Mouse (Mus musculus) hindbrain, embryonic 16.5 days (tissue): ENCODE measurements around the gene Fbxo40. TPM values are rescaled to one million over a fixed set of nuclear protein-coding genes. Genes with fewer than 3 reads are reported as not detected.

Experiments used
- ATAC-seq: fragments of 200-750 bp; cut with Nextera tagmentation; 2 replicates; pipeline ENCODE4 v1.8.0; 2017; ENCODE audit warnings: moderate TSS enrichment, moderate library complexity
- H3K27ac ChIP-seq: fragments of 300-500 bp; sonication (generic); 2 replicates; pipeline ENCODE4 v1.5.1; 2014; ENCODE audit warnings: low read depth, mild to moderate bottlenecking, control low read depth, low read length, moderate library complexity
- H3K27me3 ChIP-seq: fragments of 300-500 bp; sonication (generic); replicated peaks from 2 replicates; pipeline ENCODE4 v1.6.1; 2014; ENCODE audit warnings: low read length; ENCODE audit not compliant: control insufficient read depth, insufficient read depth
- H3K36me3 ChIP-seq: fragments of 300-500 bp; sonication (generic); 2 replicates; pipeline ENCODE4 v1.6.1; 2014; ENCODE audit warnings: mild to moderate bottlenecking, low read length, moderate library complexity, mixed read lengths; ENCODE audit not compliant: control insufficient read depth, insufficient read depth
- H3K4me1 ChIP-seq: fragments of 300-500 bp; sonication (generic); 2 replicates; pipeline ENCODE4 v1.6.1; 2014; ENCODE audit warnings: low read depth, low read length; ENCODE audit not compliant: control insufficient read depth, insufficient read depth
- H3K4me2 ChIP-seq: fragments of 300-500 bp; sonication (generic); 2 replicates; pipeline ENCODE4 v1.6.1; 2014; ENCODE audit warnings: mild to moderate bottlenecking, low read length, control low read depth, moderate library complexity
- H3K4me3 ChIP-seq: fragments of 300-500 bp; sonication (generic); 2 replicates; pipeline ENCODE4 v1.5.1; 2014; ENCODE audit warnings: mild to moderate bottlenecking, low read length, control low read depth, moderate library complexity
- H3K9ac ChIP-seq: fragments of 300-500 bp; sonication (generic); 2 replicates; pipeline ENCODE4 v1.6.1; 2014; ENCODE audit warnings: low read depth, mild to moderate bottlenecking, control low read depth, low read length, moderate library complexity
- H3K9me3 ChIP-seq: fragments of 300-500 bp; sonication (generic); 2 replicates; pipeline ENCODE4 v1.6.1; 2014; ENCODE audit warnings: mild to moderate bottlenecking, low read length, moderate library complexity; ENCODE audit not compliant: control insufficient read depth
- WGBS: fragments of 180-500 bp; shearing (Covaris S2); extraction: QIAGEN DNeasy Blood & Tissue Kit; methylation state at CpG from one replicate; pipeline ENCODE4 v1.1.7; 2014; 5-methylcytosine and 5-hydroxymethylcytosine counted together
- polyA plus RNA-seq: library from polyadenylated mRNA; unstranded; fragments of >200 nt; fragmentation: Nextera tagmentation; extraction: Ambion mirVana; gene quantifications from 2 replicates; pipeline ENCODE4 v1.2.1, GENCODE M21; 2015

Gene Fbxo40
- polyA plus RNA-seq, 1 experiment from 2014 or later, result 0.06 TPM

DNA sequence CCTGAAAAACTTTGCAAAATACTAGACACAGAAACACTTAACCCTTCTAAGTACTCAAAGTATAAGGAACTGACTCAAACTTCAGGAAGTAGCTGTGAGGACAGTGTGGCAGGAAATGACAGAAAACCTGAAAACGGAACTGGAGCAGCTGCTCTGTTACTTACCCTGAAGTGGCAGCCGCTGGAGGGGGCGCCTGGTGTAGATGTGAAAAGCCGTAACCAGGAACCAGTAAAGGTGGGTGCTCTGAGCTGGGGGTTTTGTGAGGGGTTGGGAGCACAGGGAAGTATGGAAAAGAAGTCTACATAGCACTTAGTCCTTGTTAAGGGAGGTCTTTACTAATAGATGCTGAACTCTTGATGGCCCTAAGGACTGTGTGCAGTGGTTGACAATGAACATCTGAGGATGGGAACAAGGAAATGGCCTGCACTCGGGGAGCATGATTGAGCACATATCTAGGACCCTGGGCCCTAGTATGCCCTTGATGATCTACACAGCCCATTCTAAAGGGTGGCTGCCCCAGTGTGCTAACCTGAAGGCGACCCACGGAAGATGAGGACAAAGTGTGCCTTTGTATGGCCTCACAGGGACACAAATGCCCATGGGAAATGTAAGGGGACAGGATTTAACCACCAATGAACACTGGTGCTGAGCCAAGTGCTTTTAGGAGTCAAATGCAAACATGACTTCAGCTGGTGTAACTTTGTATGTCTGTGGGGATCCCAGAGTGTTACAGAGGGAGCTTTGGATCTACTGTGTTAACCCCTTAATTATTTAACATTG lies 55.2 kb downstream of the Fbxo40 start, which contains the start of gene Hcls1:
Hcls1 (plus strand) TSS at position 143 of the 780 bp plus-strand sequence.
- Histone ChIP-seq H3K36me3 (peaks cover 19% of the 10 kb centered on the region), H3K27me3 (no peaks in the 10 kb centered on the region), H3K4me1 (no peaks in the 10 kb centered on the region), H3K9me3 (no peaks in the 10 kb centered on the region), H3K4me3 (no peak within 1 kb of the TSS), H3K27ac (no peak within 1 kb of the TSS), H3K4me2 (no peak within 1 kb of the TSS), H3K9ac (no peak within 1 kb of the TSS)
- ATAC-seq, result no peak
- 83% methylated on average over 7 of the region's 7 CpGs for WGBS

DNA sequence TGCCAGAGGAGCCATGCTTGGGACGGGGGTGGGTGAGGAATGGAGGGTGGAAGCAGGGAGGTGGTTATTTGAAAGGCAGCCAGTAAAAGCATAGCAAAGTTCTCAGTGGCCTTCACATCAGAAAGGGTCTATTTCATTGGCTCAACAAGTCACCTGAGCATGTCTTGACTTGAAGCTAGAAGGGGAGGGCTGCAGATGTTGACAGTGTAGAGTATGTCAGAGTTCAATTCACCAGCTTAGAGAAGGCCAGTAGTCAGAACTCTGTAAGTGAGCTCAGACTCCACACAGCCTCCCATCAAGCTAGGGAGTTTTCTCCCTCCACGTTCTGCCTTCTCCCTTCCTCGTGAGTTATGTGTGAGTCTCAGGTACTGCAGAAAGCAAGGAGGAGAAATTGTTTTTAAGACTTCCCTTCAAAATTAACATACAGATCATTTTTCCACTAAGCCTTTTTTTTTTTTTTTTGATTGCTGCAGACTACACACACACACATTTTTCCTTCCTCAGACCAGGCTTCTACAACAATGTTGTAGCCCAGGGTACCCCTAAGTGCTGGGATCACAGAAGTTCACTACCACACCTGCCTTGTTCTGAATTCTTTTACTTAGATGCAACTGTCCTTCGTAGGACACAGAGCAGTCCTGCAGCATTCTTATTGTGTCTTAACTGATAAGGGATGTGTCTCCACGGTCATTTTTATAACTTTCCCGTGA lies 56.0 kb downstream of the Fbxo40 start:
- Histone ChIP-seq H3K36me3 (peaks cover 23% of the 10 kb centered on the region), H3K4me2 (no peak overlapping the region), H3K27ac (no peak overlapping the region), H3K27me3 (no peaks in the 10 kb centered on the region), H3K9ac (no peak overlapping the region), H3K4me3 (no peak overlapping the region), H3K9me3 (no peaks in the 10 kb centered on the region), H3K4me1 (no peaks in the 10 kb centered on the region)
- WGBS, result 86% methylated on average over 6 of the region's 6 CpGs
- no peak for ATAC-seq

DNA sequence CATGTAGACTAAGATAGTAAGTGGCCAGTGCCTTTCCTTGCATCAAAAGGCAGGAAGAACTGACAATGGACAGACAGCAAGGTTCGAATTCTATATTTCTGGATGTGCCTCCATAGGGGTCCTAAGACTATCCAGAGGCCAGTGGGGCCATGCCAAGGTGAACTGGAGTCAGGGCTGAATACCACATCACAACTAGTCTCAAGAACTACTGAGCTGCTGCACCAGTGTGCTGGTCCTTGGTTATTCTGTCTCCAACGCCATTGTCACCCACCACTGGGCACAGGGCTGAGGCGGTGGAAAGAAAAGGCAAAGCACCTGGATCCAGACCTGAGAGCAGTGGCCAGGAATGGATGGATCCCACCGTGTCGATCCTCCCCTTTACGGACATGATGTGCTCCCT lies 57.7 kb downstream of the Fbxo40 start:
- H3K4me1 ChIP-seq, result no peaks in the 10 kb centered on the region
- H3K27me3 ChIP-seq, result no peaks in the 10 kb centered on the region
- H3K4me3 ChIP-seq, result no peak overlapping the region
- no peak for ATAC-seq
- H3K36me3 ChIP-seq, result peaks cover 35% of the 10 kb centered on the region
- H3K4me2 ChIP-seq, result no peak overlapping the region
- WGBS, result 93% methylated on average over 6 of the region's 6 CpGs
- no peaks in the 10 kb centered on the region for H3K9me3 ChIP-seq
- H3K9ac ChIP-seq, result no peak overlapping the region
- no peak overlapping the region for H3K27ac ChIP-seq

DNA sequence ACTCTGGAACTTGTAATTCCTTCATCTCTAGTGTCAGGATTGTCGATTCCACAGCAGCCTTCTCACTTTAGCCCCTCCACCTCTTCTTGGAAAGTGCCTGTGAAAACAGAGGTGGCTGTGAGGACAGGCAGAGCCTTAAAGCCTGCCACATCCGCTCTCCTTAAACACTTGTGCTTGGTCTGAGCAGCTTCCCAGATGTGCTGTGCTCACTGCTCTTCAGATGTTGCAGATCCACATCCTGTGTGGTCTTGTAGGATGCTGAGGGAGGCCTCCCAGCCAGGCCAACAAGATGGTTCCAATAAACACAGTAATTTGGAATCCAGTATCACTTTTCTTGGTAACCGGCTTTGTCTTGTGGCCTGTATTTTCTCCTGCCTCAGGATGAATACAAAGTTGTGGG lies 58.3 kb downstream of the Fbxo40 start:
- H3K27me3 ChIP-seq, result no peaks in the 10 kb centered on the region
- H3K27ac ChIP-seq, result no peak overlapping the region
- H3K4me2 ChIP-seq, result no peak overlapping the region
- no peak overlapping the region for H3K9ac ChIP-seq
- WGBS, result 91% methylated on average over 3 of the region's 3 CpGs
- no peaks in the 10 kb centered on the region for H3K9me3 ChIP-seq
- H3K4me1 ChIP-seq, result no peaks in the 10 kb centered on the region
- peaks cover 41% of the 10 kb centered on the region for H3K36me3 ChIP-seq
- H3K4me3 ChIP-seq, result no peak overlapping the region
- ATAC-seq, result no peak

DNA sequence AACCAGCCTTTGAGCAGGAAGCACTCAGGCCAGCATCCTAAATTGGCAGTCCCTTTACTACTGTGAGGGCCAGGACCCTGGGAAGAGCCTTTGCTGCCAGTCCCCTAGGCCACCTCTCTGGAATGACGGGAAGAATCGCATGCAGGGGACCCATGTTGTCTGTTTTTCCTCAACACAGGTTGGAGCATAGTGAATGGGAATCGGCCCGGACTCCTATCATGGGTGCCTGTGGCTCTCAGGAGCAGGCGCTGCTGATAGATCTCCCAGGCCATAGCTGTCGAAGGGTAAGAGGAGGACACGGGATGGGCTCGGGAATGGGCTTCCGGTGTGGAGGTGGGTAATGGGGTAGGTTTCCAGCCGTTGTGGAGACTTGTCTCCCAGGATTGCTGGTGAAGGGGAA lies 58.9 kb downstream of the Fbxo40 start:
- Histone ChIP-seq H3K9ac (no peak overlapping the region), H3K36me3 (peaks cover 46% of the 10 kb centered on the region), H3K4me1 (no peaks in the 10 kb centered on the region), H3K9me3 (no peaks in the 10 kb centered on the region), H3K4me2 (no peak overlapping the region), H3K27me3 (no peaks in the 10 kb centered on the region), H3K4me3 (no peak overlapping the region), H3K27ac (no peak overlapping the region)
- 94% methylated on average over 10 of the region's 10 CpGs for WGBS
- no peak for ATAC-seq

DNA sequence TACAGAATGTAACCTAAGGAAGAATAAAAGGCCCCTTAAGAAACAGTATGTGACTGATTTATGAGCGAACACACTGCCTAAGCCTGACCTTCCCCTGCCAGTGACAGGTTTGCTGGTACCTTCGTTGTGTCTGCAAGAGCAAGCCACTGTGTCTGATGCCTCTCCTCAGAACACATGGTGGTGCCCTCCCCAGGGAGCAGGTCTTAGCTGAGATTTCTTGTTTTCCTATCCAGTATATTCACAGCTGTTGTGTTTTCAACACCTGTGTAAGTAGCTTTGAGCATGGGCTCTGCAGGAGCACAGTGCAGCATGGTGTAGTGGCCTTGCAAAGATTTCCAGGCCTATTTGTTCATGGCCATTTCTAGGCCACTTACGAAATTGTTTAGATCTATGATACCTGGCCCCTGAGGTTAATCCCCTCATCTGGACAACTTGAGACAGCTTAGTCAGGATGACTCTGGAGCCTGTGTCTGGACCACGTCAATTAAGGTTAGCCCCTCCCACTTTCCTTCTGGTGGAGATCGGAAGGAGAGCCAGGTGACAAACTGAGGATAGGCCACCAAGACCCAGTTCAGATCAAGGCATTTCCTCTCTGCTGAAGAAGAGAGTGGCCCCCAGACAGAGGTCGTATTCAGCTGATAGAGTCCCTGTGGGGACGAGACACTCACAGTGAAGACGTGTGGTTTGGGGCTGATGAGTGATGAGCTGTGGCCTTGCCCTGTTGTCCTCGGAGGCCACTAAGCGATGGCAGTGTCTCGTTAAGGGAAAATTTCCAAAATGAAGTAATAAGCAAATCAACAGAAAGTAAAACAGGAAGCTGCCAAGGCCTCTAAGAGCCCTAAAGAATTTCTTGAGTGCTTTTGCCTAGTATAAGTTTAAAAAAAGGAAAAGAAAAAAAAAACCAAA lies 59.8 kb downstream of the Fbxo40 start:
- no peak for ATAC-seq
- H3K4me1 ChIP-seq, result no peaks in the 10 kb centered on the region
- WGBS, result 86% methylated on average over 11 of the region's 11 CpGs
- no peak overlapping the region for H3K27ac ChIP-seq
- H3K9me3 ChIP-seq, result no peaks in the 10 kb centered on the region
- no peak overlapping the region for H3K9ac ChIP-seq
- peaks cover 52% of the 10 kb centered on the region for H3K36me3 ChIP-seq
- H3K4me3 ChIP-seq, result no peak overlapping the region
- no peaks in the 10 kb centered on the region for H3K27me3 ChIP-seq
- H3K4me2 ChIP-seq, result no peak overlapping the region

DNA sequence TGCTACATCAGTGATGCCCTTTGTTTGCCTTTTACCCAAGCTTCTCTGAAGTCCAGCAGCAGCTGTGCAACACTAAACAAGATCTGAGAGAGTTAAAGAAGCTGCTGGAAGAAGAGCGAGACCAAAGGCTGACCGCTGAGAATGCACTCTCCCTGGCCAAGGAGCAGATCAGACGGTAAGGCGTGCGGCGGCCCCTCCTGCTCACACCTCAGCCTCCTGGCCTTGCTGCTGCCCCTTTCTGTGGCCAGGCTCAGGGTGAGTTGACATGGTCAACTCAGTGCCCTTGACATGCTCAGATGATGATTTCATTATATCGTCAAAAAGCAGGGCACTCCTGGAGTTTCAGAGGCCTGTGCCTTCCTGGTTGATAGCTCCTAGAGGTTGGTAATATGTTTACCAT lies 61.1 kb downstream of the Fbxo40 start:
- H3K27me3 ChIP-seq, result no peaks in the 10 kb centered on the region
- H3K9me3 ChIP-seq, result no peaks in the 10 kb centered on the region
- H3K36me3 ChIP-seq, result peaks cover 57% of the 10 kb centered on the region
- no peak for ATAC-seq
- no peak overlapping the region for H3K9ac ChIP-seq
- H3K4me3 ChIP-seq, result no peak overlapping the region
- 92% methylated on average over 7 of the region's 7 CpGs for WGBS
- H3K27ac ChIP-seq, result no peak overlapping the region
- H3K4me1 ChIP-seq, result no peaks in the 10 kb centered on the region
- no peak overlapping the region for H3K4me2 ChIP-seq

DNA sequence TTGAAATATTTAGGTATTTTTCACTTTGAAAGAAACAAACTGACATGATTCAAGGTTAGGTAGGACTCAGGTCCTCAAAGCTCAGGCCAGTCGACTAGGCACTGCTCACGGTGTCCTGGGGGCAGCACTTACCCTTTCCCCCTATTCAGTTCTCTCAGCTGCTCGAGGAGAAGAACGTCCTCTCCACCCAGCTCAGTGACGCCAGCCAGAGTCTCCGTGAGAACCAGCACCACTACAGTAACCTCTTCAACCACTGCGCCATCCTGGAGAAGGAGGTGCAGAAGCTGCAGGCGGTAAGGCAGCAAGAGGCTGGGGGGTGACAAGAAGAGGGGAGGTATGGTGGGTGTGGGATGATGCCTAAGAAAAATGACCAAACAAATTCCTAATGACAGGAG lies 62.2 kb downstream of the Fbxo40 start:
- Histone ChIP-seq H3K36me3 (peaks cover 54% of the 10 kb centered on the region), H3K9ac (no peak overlapping the region), H3K4me2 (no peak overlapping the region), H3K9me3 (no peaks in the 10 kb centered on the region), H3K4me3 (no peak overlapping the region), H3K27ac (no peak overlapping the region), H3K27me3 (no peaks in the 10 kb centered on the region), H3K4me1 (no peaks in the 10 kb centered on the region)
- no peak for ATAC-seq
- WGBS, result 93% methylated on average over 8 of the region's 8 CpGs
